Mouse (Mus musculus) heart, postnatal 0 days (tissue): Measurements from ENCODE around the gene Ccnd1. TPM values are rescaled to one million over a fixed set of nuclear protein-coding genes. Genes with fewer than 3 reads are reported as not detected.

Source experiments
- ATAC-seq: fragments of 200-750 bp; cut with Nextera tagmentation; 2 replicates; pipeline ENCODE4 v1.8.0; 2017; ENCODE audit warnings: low read depth, moderate number of reproducible peaks, moderate library complexity; ENCODE audit not compliant: insufficient read depth
- DNase-seq: peaks from one replicate; pipeline ENCODE4 v3.0.0-alpha.2; 2016; ENCODE audit warnings: low spot score
- H3K27ac ChIP-seq: fragments of 300-500 bp; sonication (generic); 2 replicates; pipeline ENCODE4 v1.5.1; 2014; ENCODE audit warnings: low read depth, mild to moderate bottlenecking
- H3K27me3 ChIP-seq: fragments of 300-500 bp; sonication (generic); 2 replicates; pipeline ENCODE4 v1.6.1; 2014; ENCODE audit warnings: low read length, mixed read lengths; ENCODE audit not compliant: control insufficient read depth, insufficient read depth
- H3K36me3 ChIP-seq: fragments of 300-500 bp; sonication (generic); replicated peaks from 2 replicates; pipeline ENCODE4 v1.6.1; 2014; ENCODE audit warnings: low read length, mixed read lengths; ENCODE audit not compliant: control insufficient read depth, insufficient read depth
- H3K4me1 ChIP-seq: fragments of 300-500 bp; sonication (generic); 2 replicates; pipeline ENCODE4 v1.6.1; 2014; ENCODE audit warnings: antibody characterized with exemption; ENCODE audit not compliant: control insufficient read depth, insufficient read depth
- H3K4me2 ChIP-seq: fragments of 300-500 bp; sonication (generic); 2 replicates; pipeline ENCODE4 v1.6.1; 2014; ENCODE audit warnings: low read depth, mild to moderate bottlenecking, low read length, moderate library complexity
- H3K4me3 ChIP-seq: fragments of 300-500 bp; sonication (generic); 2 replicates; pipeline ENCODE4 v1.5.1; 2014; ENCODE audit warnings: low read depth, low read length
- H3K9ac ChIP-seq: fragments of 300-500 bp; sonication (generic); replicated peaks from 2 replicates; pipeline ENCODE4 v1.6.1; 2014; ENCODE audit warnings: low read depth, low read length, mixed read lengths
- H3K9me3 ChIP-seq: fragments of 300-500 bp; sonication (generic); replicated peaks from 2 replicates; pipeline ENCODE4 v1.6.1; 2016; ENCODE audit warnings: low read length; ENCODE audit not compliant: control insufficient read depth
- CTCF ChIP-seq: IDR thresholded peaks from 2 replicates; pipeline ENCODE4 v1.5.1; 2016; ENCODE audit warnings: antibody characterized with exemption, control low read depth, low read depth
- EP300 ChIP-seq: IDR thresholded peaks from 2 replicates; pipeline ENCODE4 v1.6.1; 2016; ENCODE audit warnings: antibody characterized with exemption, low read depth
- WGBS: fragments of 180-500 bp; shearing (Covaris S2); extraction: QIAGEN DNeasy Blood & Tissue Kit; methylation state at CpG from one replicate; pipeline ENCODE4 v1.1.7; 2014; 5-methylcytosine and 5-hydroxymethylcytosine counted together
- polyA plus RNA-seq: library from polyadenylated mRNA; unstranded; fragments of >200 nt; fragmentation: Nextera tagmentation; extraction: Ambion mirVana; gene quantifications from 2 replicates; pipeline ENCODE4 v1.2.1, GENCODE M21; 2015
- total RNA-seq: library from RNA; depleted of rRNA; stranded (reverse); fragments of >200 nt; gene quantifications from 2 replicates; pipeline ENCODE4 v1.2.3, GENCODE M21; 2014; ENCODE audit warnings: low replicate concordance

The Ccnd1 gene
- total and polyA plus RNA-seq, 2 experiments from 2014 or later = 61.7 to 68.2 TPM

- peak overlapping the region; percentile 1; the same call in 1 of the 2 replicates for H3K27ac ChIP-seq
- peaks cover 22% of the 10 kb centered on the region for H3K36me3 ChIP-seq
- H3K27me3 ChIP-seq = no peaks in the 10 kb centered on the region
- 0 out of 2 replicates have a peak, but pooled peaks have one; percentile 3 for ATAC-seq
- peaks cover 3% of the 10 kb centered on the region; the same call in 1 of the 2 replicates for H3K4me1 ChIP-seq
- no peaks in the 10 kb centered on the region for H3K9me3 ChIP-seq
- no peak for TF ChIP-seq CTCF
- TF ChIP-seq EP300 = no peak
- H3K9ac ChIP-seq = no peak overlapping the region
- no peak overlapping the region for H3K4me3 ChIP-seq
- no peak overlapping the region for H3K4me2 ChIP-seq
- 57% methylated on average over 4 of the region's 4 CpGs for WGBS
- no peak for DNase-seq
Measured at GRCm38 (mm10) chr7:144928009-144928888, 11.5 kb downstream of the Ccnd1 start.

- H3K9ac ChIP-seq = no peak overlapping the region
- DNase-seq = no peak
- no peak overlapping the region for H3K4me3 ChIP-seq
- peaks cover 16% of the 10 kb centered on the region; the same call in 1 of the 2 replicates for H3K36me3 ChIP-seq
- peaks cover 3% of the 10 kb centered on the region; the same call in 1 of the 2 replicates for H3K4me1 ChIP-seq
- H3K27ac ChIP-seq = peak overlapping the region; percentile 1; the same call in 1 of the 2 replicates
- H3K27me3 ChIP-seq = no peaks in the 10 kb centered on the region
- ATAC-seq = peak; percentile 52
- no peak overlapping the region for H3K4me2 ChIP-seq
- no peak for TF ChIP-seq EP300
- TF ChIP-seq CTCF = no peak
- no peaks in the 10 kb centered on the region for H3K9me3 ChIP-seq
- WGBS = 45% methylated on average over 2 of the region's 2 CpGs
Measured at GRCm38 (mm10) chr7:144927591-144927990, 12.1 kb downstream of the Ccnd1 start.

DNA sequence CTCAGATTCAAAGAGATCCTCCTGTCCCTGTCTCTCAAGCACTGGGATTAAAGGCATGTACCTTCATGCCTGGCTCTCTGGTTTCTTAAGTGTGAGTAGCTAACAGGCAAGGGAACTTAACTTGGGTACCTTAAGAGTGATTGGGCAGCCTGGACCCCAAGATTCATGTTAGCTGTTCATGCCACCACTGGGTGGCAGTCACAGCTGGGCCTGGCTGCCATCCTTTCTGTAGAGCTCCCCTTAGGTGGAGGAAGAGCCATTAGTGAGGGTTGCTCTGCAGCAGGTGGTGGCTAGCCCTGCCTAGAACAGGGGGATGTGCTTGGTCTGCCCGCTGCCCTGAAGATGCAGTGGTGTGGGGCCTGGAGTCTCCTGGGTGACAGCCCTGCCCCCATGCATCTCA is 20.9 kb downstream of the Ccnd1 start:
- no peak overlapping the region for H3K4me3 ChIP-seq
- peaks cover 5% of the 10 kb centered on the region for H3K4me1 ChIP-seq
- WGBS = 86% methylated on average over 1 of the region's 1 CpGs
- H3K27ac ChIP-seq = no peak overlapping the region
- DNase-seq (no peak), ATAC-seq (no peak)
- H3K27me3 ChIP-seq = no peaks in the 10 kb centered on the region
- H3K36me3 ChIP-seq = peaks cover 46% of the 10 kb centered on the region
- no peaks in the 10 kb centered on the region for H3K9me3 ChIP-seq
- H3K4me2 ChIP-seq = no peak overlapping the region
- H3K9ac ChIP-seq = no peak overlapping the region
- TF ChIP-seq CTCF (peak; percentile 33), EP300 (no peak)

DNA sequence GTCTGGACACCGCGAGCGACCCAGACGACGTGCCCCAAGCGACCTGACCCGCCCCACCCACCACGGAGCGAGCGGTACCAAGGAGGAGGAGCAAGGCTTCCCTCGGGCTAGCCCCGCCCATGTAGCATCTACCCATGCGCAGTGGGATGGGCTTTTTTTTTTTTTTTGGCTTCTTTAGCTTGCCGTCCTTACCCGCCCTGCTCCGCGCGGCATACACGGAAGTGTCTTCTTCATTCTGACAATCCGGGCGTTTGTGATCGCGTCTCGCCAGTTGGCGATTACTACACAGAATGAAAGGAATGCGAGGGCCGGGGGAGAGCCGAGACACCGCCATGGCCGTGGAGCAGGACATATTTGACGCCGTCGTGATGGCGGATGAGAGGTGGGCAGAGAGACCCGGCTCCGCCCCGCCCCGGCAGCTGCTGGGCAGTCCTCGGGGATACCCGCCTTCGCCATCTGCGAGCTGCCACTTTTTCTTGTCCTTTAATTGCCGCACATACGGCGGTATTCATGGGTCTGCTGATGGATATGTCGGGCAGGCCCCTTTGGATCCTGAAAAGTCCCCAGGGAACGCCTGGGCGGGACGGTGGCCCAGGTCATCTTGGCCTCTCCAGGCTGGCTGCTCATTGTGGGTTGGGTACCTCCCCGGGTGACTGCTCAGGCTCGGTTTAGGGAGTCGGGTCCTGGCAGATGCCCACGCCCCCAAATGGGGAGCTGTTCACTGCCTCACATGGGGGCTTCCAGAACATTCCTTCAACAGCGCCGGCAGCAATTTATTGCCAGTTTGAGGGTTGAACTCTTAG is 24.6 kb downstream of the Ccnd1 start, which contains the start of gene LTO1:
LTO1 (plus strand) TSS at position 153 of the 803 bp plus-strand sequence.
- ATAC-seq (peak; percentile 95), DNase-seq (peak; percentile 90)
- no peak for TF ChIP-seq CTCF
- no peak for TF ChIP-seq EP300
- Histone ChIP-seq H3K9me3 (no peaks in the 10 kb centered on the region), H3K27me3 (no peaks in the 10 kb centered on the region), H3K36me3 (peaks cover 27% of the 10 kb centered on the region), H3K4me3 (peak within 1 kb of the TSS; percentile 83), H3K4me2 (peak within 1 kb of the TSS; percentile 77), H3K27ac (peak within 1 kb of the TSS; percentile 76), H3K4me1 (peaks cover 5% of the 10 kb centered on the region), H3K9ac (peak within 1 kb of the TSS; percentile 83)
- WGBS = under 1% methylated on average over 55 of the region's 55 CpGs

- WGBS = 6% methylated on average over 17 of the region's 17 CpGs
- DNase-seq (no peak), ATAC-seq (peak; percentile 84)
- Histone ChIP-seq H3K4me1 (peaks cover 5% of the 10 kb centered on the region), H3K36me3 (peaks cover 19% of the 10 kb centered on the region), H3K9me3 (no peaks in the 10 kb centered on the region), H3K9ac (peak overlapping the region; percentile 83; the same call in 1 of the 2 replicates), H3K27ac (peak overlapping the region; percentile 76), H3K27me3 (no peaks in the 10 kb centered on the region), H3K4me2 (peak overlapping the region; percentile 77), H3K4me3 (peak overlapping the region; percentile 83)
- TF ChIP-seq EP300 (no peak), CTCF (peak; percentile 21; the same call in 1 of the 2 replicates)
Measured at GRCm38 (mm10) chr7:144914296-144914947, 25.3 kb downstream of the Ccnd1 start.
